Mouse (Mus musculus): ENCODE measurements around the gene Agap1.
A peak's percentile ranks its signal among the peaks of the same experiment; 100 is the strongest.

Agap1 gene

DNA sequence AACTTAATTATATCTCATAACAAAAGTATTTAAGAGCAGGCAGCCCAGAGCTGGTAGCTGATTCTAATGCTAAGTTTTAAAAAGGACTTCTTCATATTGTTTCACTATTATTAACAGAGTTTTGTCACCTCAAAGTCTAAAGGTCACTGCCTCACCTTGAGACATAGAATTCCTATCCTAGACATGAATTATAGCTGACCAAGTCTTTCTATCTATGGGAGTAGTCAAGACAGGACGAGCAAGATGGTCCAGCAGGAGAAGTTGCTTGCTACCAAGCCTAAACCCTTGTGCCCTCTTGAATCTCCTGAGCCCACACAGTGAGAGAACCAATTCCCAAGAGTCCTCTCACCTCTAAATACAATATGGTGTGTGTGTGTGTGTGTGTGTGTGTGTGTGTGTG lies 448.0 kb downstream of the Agap1 start:
- no peak for DNase-seq (ENCODE audit: low spot score)

DNA sequence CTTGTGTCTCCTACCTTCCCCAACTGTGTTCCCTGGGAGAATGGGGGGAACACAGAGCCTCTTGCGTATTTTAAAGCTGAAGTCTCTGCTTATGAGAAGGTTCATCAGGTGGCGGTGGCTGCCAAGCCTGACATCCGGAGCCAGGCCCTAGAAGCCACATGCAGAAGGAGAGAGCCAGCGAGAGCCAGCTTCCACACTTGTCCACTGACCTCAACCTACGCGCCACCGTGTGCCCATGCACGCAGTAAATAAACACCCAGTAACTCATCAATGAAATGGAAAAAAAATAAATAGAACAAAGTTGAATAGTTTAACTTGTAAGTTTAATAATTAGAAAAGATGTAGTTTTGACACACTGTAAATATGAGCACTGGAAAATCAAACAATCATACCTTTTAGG lies 455.2 kb downstream of the Agap1 start:
- no peak for DNase-seq (ENCODE audit: low spot score)

DNA sequence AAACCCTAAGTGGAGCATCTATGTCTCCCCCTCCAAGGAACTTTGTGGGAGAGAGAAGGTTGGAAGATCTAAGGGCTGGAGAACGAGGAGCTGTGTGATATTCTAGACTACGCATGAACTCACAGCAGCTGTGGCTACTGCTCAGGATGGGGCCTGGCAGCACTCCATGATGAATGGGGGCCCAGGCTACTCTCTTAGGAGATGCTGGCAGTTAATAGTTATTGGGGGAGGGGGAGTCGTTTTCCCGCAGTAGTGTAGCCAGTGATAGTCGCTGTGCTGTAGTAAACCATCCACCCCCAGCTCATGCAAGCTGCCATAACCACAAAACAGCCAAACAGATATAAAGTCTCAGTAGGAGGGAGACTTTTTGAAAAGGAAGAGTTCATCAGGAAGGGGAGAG lies 457.8 kb downstream of the Agap1 start:
- DNase-seq (ENCODE audit: low spot score), result no peak

DNA sequence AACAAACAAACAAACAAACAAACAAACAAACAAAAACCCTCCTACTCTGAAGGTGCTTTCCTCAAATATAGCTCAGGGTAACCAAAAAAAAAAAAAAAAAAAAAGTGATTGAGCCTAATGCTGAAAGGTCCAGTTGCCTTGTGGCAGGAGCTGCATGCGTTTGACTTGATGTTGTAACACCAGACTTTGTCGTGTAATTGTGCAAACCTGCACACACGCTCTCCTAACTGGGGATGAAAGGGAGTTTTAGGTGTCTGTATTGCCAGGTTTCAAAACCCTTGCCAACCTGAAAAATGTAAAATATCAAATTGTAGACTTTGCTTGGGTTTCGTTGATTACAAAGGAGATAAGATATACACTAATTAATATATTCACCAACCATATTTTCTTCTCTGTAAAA lies 459.0 kb downstream of the Agap1 start:
- no peak for DNase-seq (ENCODE audit: low spot score)

DNA sequence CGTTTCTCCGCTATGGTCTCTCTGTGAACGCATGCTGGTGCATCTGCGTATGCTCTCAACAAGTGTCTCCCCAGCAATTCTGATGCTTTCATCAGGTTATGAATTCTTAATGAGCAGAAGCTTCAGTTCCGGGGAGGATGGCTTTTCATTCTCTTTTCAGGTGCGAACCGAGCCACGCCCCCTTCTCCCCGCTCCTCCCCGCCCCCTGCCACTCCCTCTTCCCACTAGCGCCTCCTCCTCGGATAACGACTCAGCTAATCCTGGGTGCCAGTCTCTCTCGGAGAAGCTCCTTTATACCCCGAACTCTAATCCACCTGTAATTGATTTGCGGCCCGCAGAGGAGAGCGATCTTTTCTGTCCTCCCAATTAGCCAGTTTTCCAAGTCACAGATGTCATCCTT lies 463.5 kb downstream of the Agap1 start:
- DNase-seq (ENCODE audit: low spot score), result no peak

- DNase-seq (ENCODE audit: low spot score), result no peak
These were observed 464.6 kb downstream of the Agap1 start for GRCm38 (mm10) chr1:89919206-89919605.

DNA sequence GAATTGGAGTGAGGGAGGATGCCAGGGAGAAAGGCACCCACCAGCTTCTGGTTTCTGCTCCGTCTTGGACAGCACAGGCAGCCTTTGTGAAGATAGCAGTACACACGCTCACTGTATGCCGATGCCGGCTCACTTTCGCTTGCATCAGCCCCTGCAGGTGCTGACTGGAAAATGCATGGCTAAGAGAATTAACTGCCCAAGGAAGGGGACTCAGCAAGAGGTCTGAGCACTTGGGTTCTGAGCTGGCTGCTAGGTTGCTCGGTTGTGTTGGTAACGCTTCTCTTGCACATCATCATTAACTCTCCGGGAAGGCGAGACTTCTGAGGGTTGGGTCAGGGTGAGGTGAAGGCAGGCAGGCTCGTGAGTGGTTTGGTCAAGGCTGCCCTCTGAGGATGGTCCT lies 467.2 kb downstream of the Agap1 start:
- DNase-seq (ENCODE audit: low spot score), result peak; percentile 27

GRCm38 (mm10) chr1:89922282-89922681 lies 467.7 kb downstream of the Agap1 start:
- peak; percentile 31 for DNase-seq (ENCODE audit: low spot score)

GRCm38 (mm10) chr1:89922883-89923641 lies 468.5 kb downstream of the Agap1 start:
- peak; percentile 45 for DNase-seq (ENCODE audit: low spot score)

DNA sequence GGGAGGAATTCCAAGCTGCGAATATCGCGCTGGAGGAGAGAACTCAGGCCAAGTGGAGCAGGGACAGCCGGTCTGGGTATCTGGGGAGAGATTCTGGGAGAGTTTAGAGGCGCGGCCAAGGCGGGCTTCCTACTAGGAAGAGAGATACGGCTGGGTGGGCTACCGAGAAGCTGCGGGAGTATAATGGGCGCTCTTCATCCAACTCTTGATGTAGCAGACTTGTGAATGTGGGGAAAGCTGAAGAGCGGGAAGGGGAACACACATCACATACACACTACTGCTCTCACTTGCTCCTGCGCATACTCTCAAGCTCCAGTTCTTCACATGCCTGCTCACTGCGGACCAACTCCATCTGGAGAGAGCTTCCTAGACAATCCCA lies 469.0 kb downstream of the Agap1 start:
- DNase-seq (ENCODE audit: low spot score), result no peak

- no peak for DNase-seq (ENCODE audit: low spot score)
These were observed 471.0 kb downstream of the Agap1 start for GRCm38 (mm10) chr1:89925501-89926190.

GRCm38 (mm10) chr1:89926583-89927060 lies 472.0 kb downstream of the Agap1 start:
- no peak for DNase-seq (ENCODE audit: low spot score)

GRCm38 (mm10) chr1:89927061-89927661 lies 472.6 kb downstream of the Agap1 start:
- no peak for DNase-seq (ENCODE audit: low spot score)

- peak; percentile 45 for DNase-seq (ENCODE audit: low spot score)
These were observed 474.1 kb downstream of the Agap1 start for GRCm38 (mm10) chr1:89928676-89929075.

GRCm38 (mm10) chr1:89929181-89929580 lies 474.6 kb downstream of the Agap1 start:
- peak; percentile 36 for DNase-seq (ENCODE audit: low spot score)

DNA sequence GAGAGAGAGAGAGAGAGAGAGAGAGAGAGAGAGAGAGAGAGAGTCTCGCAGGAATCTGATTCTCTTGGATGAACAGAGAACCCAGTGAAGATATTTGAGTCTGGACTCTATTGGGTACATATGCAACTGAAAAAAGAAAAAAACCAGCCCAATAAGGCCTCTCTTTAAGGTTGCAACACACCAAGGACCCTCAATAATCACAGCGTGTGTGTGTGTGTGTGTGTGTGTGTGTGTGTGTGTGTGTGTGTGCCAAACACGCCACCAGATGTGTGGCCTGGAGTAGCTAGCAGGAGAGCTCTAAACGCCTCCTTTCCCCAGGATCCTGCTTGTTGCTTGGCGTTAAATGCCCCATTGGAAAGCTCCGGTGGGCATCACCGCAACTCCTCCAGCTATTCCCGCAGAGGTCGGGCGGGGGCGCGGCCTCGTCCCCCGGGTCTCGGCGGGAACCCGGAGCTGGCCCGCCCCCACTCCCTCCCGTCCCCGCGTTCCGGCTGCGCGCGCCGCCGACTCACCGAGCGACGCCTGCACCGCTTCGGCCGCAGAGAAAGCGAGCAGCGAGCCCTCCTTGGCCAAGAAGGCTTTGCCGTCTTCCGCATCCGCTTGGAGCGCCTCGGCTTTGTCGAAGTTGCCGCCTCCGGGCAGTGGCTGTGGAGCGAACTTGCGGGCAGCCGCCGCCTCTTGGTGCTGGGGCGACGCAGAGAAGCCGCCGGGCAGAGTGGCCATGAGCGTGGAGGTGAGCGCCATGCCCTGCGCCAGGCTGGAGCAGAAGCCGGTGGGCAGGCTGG lies 475.3 kb downstream of the Agap1 start:
- DNase-seq (ENCODE audit: low spot score), result peak; percentile 52

GRCm38 (mm10) chr1:89930551-89930950 lies 475.9 kb downstream of the Agap1 start:
- DNase-seq (ENCODE audit: low spot score), result no peak

DNA sequence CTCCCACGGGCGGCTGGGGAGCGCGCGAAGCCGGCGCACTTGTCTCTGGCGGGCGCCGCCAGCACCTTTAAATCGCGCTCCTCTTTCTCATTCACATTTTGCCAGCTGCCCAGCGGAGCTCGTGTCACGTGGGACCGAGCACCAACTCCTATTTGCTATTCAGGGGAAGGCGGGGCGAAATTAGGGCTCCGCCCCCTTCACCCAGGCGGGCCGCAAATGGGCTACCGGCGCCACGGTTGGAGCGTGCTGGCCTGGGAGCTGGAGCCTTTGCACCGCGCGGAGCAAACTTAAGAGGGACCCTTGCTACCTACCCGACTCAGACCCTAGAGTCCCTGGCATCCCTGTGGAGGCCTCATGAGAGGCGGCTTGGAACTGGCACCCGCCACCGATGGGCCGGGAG lies 476.5 kb downstream of the Agap1 start, which contains the start of gene Gbx2:
Gbx2 (minus strand) TSS at position 60 of the 400 bp plus-strand sequence.
- DNase-seq (ENCODE audit: low spot score), result peak; percentile 71

DNA sequence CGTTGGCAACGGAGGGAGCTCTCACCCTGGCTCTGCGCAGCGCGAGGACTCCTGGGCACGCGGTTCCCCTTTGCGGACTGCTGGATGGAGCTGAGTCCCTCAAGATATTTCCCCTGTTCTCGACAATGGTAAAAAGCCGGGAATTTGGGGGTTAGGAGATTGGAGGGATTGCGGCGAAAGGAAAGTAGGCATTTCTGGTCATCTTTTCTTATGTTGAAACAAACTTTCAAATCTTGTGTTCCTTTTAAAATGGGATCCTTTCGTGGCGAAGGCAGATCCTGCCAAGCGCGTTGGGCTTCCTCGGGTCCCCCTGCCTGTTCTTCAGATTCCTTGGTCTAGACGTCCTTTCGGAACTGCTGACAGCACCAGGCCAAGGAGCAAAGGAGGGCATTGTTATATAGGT lies 477.4 kb downstream of the Agap1 start:
- DNase-seq (ENCODE audit: low spot score), result no peak

DNA sequence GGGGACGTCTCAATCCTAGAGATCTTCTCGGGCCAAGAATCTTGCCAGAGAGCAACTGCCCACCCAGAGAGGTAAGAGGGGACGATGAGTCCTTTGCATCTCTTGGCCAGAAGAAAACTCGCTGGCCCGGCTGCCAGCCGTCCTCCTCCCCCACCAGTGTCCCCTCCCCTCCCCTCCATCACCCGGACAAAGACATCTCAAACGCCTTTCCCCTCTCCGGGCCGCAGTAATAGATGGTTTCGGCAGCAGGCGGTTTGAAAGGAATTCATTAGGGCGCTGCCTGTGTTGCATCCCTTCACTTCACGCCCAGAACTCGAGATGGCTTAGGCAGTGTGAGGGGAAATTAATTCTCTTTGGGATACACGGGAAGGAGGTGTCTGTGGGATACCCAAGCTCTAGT lies 478.0 kb downstream of the Agap1 start:
- DNase-seq (ENCODE audit: low spot score), result no peak

DNA sequence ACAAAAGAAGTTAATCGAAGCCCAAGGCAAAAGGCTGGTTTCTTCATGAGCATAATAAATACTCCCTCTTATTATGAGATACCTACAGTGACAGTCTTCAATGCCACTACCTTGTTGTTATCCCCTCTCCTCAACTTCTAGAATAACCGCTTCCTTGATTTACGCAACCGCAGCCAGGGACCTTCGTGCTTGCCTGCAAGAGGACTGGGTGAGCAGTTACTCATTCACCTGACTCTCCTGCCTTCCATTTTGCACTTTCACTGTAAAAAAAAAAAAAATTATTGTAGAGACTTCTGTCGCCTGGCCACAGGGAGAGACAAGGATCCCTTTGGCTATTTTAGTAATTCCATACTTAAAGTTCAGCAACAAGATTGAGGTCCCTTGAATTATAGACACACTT lies 478.4 kb downstream of the Agap1 start:
- DNase-seq (ENCODE audit: low spot score), result no peak

GRCm38 (mm10) chr1:89933786-89934185 lies 479.2 kb downstream of the Agap1 start:
- DNase-seq (ENCODE audit: low spot score), result no peak

Data from testis, postnatal 10 days (tissue).